Mouse (Mus musculus) erythroblast, embryonic 14.5 days (primary cell): ENCODE data around the gene Taf12. TPM values are rescaled to one million over a fixed set of nuclear protein-coding genes. Genes with fewer than 3 reads are reported as not detected.

Experiments used
- H3K27me3 ChIP-seq: 2 replicates; pipeline ENCODE4 v1.6.1; 2012; ENCODE audit warnings: inconsistent platforms; ENCODE audit not compliant: control insufficient read depth
- H3K36me3 ChIP-seq: 2 replicates; pipeline ENCODE4 v1.6.1; 2012; ENCODE audit warnings: mild to moderate bottlenecking, inconsistent platforms; ENCODE audit not compliant: control insufficient read depth
- H3K4me1 ChIP-seq: 2 replicates; pipeline ENCODE4 v1.6.1; 2012; ENCODE audit warnings: inconsistent platforms; ENCODE audit not compliant: control insufficient read depth
- H3K4me3 ChIP-seq: replicated peaks from 2 replicates; pipeline ENCODE3; 2012; ENCODE audit warnings: moderate library complexity, mild to moderate bottlenecking, inconsistent platforms
- H3K9me3 ChIP-seq: 2 replicates; pipeline ENCODE4 v1.6.1; 2012; ENCODE audit warnings: low read length, inconsistent platforms, mixed read lengths; ENCODE audit not compliant: control insufficient read depth
- GATA1 ChIP-seq: IDR thresholded peaks from 2 replicates; pipeline ENCODE4 v1.6.1; 2012; ENCODE audit warnings: low read length, inconsistent platforms, mixed read lengths
- TAL1 ChIP-seq: IDR thresholded peaks from 3 replicates; pipeline ENCODE4 v1.6.1; 2012; ENCODE audit warnings: low read length, inconsistent platforms, mixed read lengths
- polyA plus RNA-seq: library from polyadenylated mRNA; stranded (reverse); fragments of >175 nt; gene quantifications from 2 replicates; pipeline ENCODE4 v1.2.3, GENCODE M21; 2012

Gene Taf12
- polyA plus RNA-seq, 1 experiment: 4.6 TPM

GRCm38 (mm10) chr4:132308437-132309139, 34.4 kb downstream of the Taf12 start:
- TF ChIP-seq GATA1 (no peak; the same call in 1 of the 2 replicates), TAL1 (no peak)
- H3K4me3 ChIP-seq: peak overlapping the region; percentile 72
- H3K36me3 ChIP-seq: peaks cover 37% of the 10 kb centered on the region
- H3K4me1 ChIP-seq: peaks cover 43% of the 10 kb centered on the region
- no peaks in the 10 kb centered on the region for H3K9me3 ChIP-seq
- H3K27me3 ChIP-seq: no peaks in the 10 kb centered on the region

GRCm38 (mm10) chr4:132309140-132309848, 35.1 kb downstream of the Taf12 start:
- Histone ChIP-seq H3K36me3 (peaks cover 44% of the 10 kb centered on the region), H3K27me3 (no peaks in the 10 kb centered on the region), H3K4me3 (peak overlapping the region; percentile 72), H3K9me3 (no peaks in the 10 kb centered on the region), H3K4me1 (peaks cover 40% of the 10 kb centered on the region)
- peak; percentile 18; the same call in 1 of the 2 replicates for TF ChIP-seq GATA1
- TF ChIP-seq TAL1: no peak

- H3K9me3 ChIP-seq: no peaks in the 10 kb centered on the region
- TF ChIP-seq GATA1 (no peak; the same call in 1 of the 2 replicates), TAL1 (no peak)
- peaks cover 40% of the 10 kb centered on the region for H3K4me1 ChIP-seq
- H3K4me3 ChIP-seq: peak overlapping the region; percentile 72
- no peaks in the 10 kb centered on the region for H3K27me3 ChIP-seq
- H3K36me3 ChIP-seq: peaks cover 45% of the 10 kb centered on the region
Measured at GRCm38 (mm10) chr4:132309849-132310472, 35.8 kb downstream of the Taf12 start.

- H3K4me1 ChIP-seq: peaks cover 31% of the 10 kb centered on the region
- no peak overlapping the region for H3K4me3 ChIP-seq
- peaks cover 49% of the 10 kb centered on the region for H3K36me3 ChIP-seq
- TF ChIP-seq GATA1: no peak
- no peak for TF ChIP-seq TAL1
- no peaks in the 10 kb centered on the region for H3K9me3 ChIP-seq
- no peaks in the 10 kb centered on the region for H3K27me3 ChIP-seq
Measured at GRCm38 (mm10) chr4:132311209-132311608, 37.0 kb downstream of the Taf12 start.

- Histone ChIP-seq H3K9me3 (no peaks in the 10 kb centered on the region), H3K4me3 (no peak overlapping the region), H3K36me3 (peaks cover 55% of the 10 kb centered on the region), H3K4me1 (peaks cover 31% of the 10 kb centered on the region), H3K27me3 (no peaks in the 10 kb centered on the region)
- no peak for TF ChIP-seq TAL1
- no peak for TF ChIP-seq GATA1
Measured at GRCm38 (mm10) chr4:132311801-132312200, 37.6 kb downstream of the Taf12 start.

- no peak overlapping the region for H3K4me3 ChIP-seq
- peaks cover 59% of the 10 kb centered on the region for H3K36me3 ChIP-seq
- TF ChIP-seq TAL1 (no peak), GATA1 (no peak)
- no peaks in the 10 kb centered on the region for H3K9me3 ChIP-seq
- no peaks in the 10 kb centered on the region for H3K27me3 ChIP-seq
- peaks cover 31% of the 10 kb centered on the region for H3K4me1 ChIP-seq
Measured at GRCm38 (mm10) chr4:132312627-132313026, 38.5 kb downstream of the Taf12 start.

- Histone ChIP-seq H3K36me3 (peaks cover 64% of the 10 kb centered on the region), H3K9me3 (no peaks in the 10 kb centered on the region), H3K4me1 (peaks cover 5% of the 10 kb centered on the region), H3K27me3 (no peaks in the 10 kb centered on the region), H3K4me3 (no peak overlapping the region)
- no peak for TF ChIP-seq GATA1
- TF ChIP-seq TAL1: no peak
Measured at GRCm38 (mm10) chr4:132315711-132316110, 41.5 kb downstream of the Taf12 start.

- Histone ChIP-seq H3K4me3 (no peak overlapping the region), H3K9me3 (no peaks in the 10 kb centered on the region), H3K36me3 (peaks cover 48% of the 10 kb centered on the region), H3K4me1 (peaks cover 31% of the 10 kb centered on the region), H3K27me3 (no peaks in the 10 kb centered on the region)
- TF ChIP-seq GATA1 (no peak), TAL1 (no peak)
Measured at GRCm38 (mm10) chr4:132326481-132326880, 52.3 kb downstream of the Taf12 start.
